Mouse (Mus musculus) hindbrain, postnatal 0 days (tissue): ENCODE measurements around the gene Hormad2. TPM values are rescaled to one million over a fixed set of nuclear protein-coding genes. Genes with fewer than 3 reads are reported as not detected.

Experiments
- ATAC-seq: fragments of 200-750 bp; cut with Nextera tagmentation; 2 replicates; pipeline ENCODE4 v1.8.0; 2017; ENCODE audit warnings: mild to moderate bottlenecking, moderate TSS enrichment, moderate library complexity
- DNase-seq: peaks from one replicate; pipeline ENCODE4 v3.0.0-alpha.2; 2015; ENCODE audit warnings: low spot score
- H3K27ac ChIP-seq: fragments of 300-500 bp; sonication (generic); 2 replicates; pipeline ENCODE4 v1.5.1; 2014; ENCODE audit warnings: mild to moderate bottlenecking
- H3K27me3 ChIP-seq: fragments of 300-500 bp; sonication (generic); 2 replicates; pipeline ENCODE4 v1.6.1; 2014; ENCODE audit warnings: low read length, mixed read lengths; ENCODE audit not compliant: insufficient read depth
- H3K36me3 ChIP-seq: fragments of 300-500 bp; sonication (generic); 2 replicates; pipeline ENCODE4 v1.6.1; 2014; ENCODE audit warnings: low read length, mixed read lengths; ENCODE audit not compliant: insufficient read depth
- H3K4me1 ChIP-seq: fragments of 300-500 bp; sonication (generic); 2 replicates; pipeline ENCODE4 v1.6.1; 2014; ENCODE audit warnings: antibody characterized with exemption, low read length, mixed read lengths; ENCODE audit not compliant: insufficient read depth
- H3K4me2 ChIP-seq: fragments of 300-500 bp; sonication (generic); 2 replicates; pipeline ENCODE4 v1.6.1; 2014; ENCODE audit warnings: low read depth, mild to moderate bottlenecking, low read length, moderate library complexity, mixed read lengths
- H3K4me3 ChIP-seq: fragments of 300-500 bp; sonication (generic); 2 replicates; pipeline ENCODE4 v1.5.1; 2014; ENCODE audit warnings: low read length
- H3K9ac ChIP-seq: fragments of 300-500 bp; sonication (generic); replicated peaks from 2 replicates; pipeline ENCODE4 v1.6.1; 2014; ENCODE audit warnings: mild to moderate bottlenecking, low read length, moderate library complexity, mixed read lengths
- H3K9me3 ChIP-seq: fragments of 300-500 bp; sonication (generic); 2 replicates; pipeline ENCODE4 v1.6.1; 2016; ENCODE audit warnings: low read length, mixed read lengths
- CTCF ChIP-seq: IDR thresholded peaks from 2 replicates; pipeline ENCODE4 v1.5.1; 2016; ENCODE audit warnings: antibody characterized with exemption, control low read depth, low read depth
- WGBS: fragments of 180-500 bp; shearing (Covaris S2); extraction: QIAGEN DNeasy Blood & Tissue Kit; methylation state at CpG from one replicate; pipeline ENCODE4 v1.1.7; 2014; 5-methylcytosine and 5-hydroxymethylcytosine counted together
- polyA plus RNA-seq: library from polyadenylated mRNA; unstranded; fragments of >200 nt; fragmentation: Nextera tagmentation; extraction: Ambion mirVana; gene quantifications from 2 replicates; pipeline ENCODE4 v1.2.1, GENCODE M21; 2015
- total RNA-seq: library from RNA; depleted of rRNA; stranded (reverse); fragments of >200 nt; gene quantifications from 2 replicates; pipeline ENCODE4 v1.2.3, GENCODE M21; 2014

The Hormad2 gene
- total and polyA plus RNA-seq, 2 experiments from 2014 or later, result not detected

DNA sequence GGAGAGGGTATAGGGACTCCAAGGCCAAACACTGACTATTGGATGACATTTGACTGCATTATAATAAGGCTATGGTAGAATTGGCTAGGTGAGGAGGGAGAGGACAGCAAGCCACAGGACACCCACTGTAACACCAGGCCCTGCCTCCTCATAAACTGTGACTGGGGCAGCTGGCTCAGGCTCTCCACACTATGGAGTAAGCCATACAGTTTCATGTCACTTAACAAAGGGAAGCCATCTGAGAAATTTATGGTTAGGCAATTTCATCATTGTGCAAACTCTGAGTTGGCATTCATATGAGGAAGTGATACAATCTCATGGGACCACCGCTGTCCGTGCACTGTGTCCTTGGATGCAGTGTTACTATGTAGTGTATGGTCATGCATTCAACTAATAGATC is 107.9 kb downstream of the Hormad2 start:
- DNase-seq (no peak), ATAC-seq (no peak)
- 92% methylated on average over 2 of the region's 2 CpGs for WGBS
- Histone ChIP-seq H3K4me2 (no peak overlapping the region), H3K4me1 (no peaks in the 10 kb centered on the region), H3K27me3 (no peaks in the 10 kb centered on the region), H3K4me3 (no peak overlapping the region), H3K27ac (no peak overlapping the region), H3K9me3 (no peaks in the 10 kb centered on the region), H3K36me3 (no peaks in the 10 kb centered on the region), H3K9ac (no peak overlapping the region)
- no peak for TF ChIP-seq CTCF

DNA sequence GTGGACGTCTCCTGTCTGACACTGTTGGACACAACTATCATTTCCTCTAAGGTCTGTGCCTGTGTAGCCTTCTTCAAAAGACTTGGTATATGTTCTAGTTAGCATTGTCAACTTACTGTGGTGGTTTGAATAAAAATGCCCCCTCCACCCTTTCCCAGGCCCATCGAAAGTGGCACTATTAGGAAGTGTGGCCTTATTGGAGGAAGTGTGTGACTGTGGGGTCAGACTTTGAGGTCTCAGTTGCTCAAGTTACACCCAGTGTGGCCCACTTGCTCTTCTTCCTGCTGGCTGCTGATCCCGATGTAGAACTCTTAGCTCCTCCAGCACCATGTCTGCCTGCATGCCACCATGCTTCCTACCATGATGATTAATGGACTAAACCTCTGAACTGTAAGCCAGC is 112.7 kb downstream of the Hormad2 start:
- no peak overlapping the region for H3K4me3 ChIP-seq
- no peaks in the 10 kb centered on the region for H3K27me3 ChIP-seq
- no peak overlapping the region for H3K4me2 ChIP-seq
- H3K9ac ChIP-seq, result no peak overlapping the region
- no peaks in the 10 kb centered on the region for H3K9me3 ChIP-seq
- TF ChIP-seq CTCF, result no peak
- H3K4me1 ChIP-seq, result no peaks in the 10 kb centered on the region
- H3K36me3 ChIP-seq, result no peaks in the 10 kb centered on the region
- ATAC-seq (no peak), DNase-seq (no peak)
- WGBS, result 90% methylated on average over 3 of the region's 3 CpGs
- no peak overlapping the region for H3K27ac ChIP-seq

DNA sequence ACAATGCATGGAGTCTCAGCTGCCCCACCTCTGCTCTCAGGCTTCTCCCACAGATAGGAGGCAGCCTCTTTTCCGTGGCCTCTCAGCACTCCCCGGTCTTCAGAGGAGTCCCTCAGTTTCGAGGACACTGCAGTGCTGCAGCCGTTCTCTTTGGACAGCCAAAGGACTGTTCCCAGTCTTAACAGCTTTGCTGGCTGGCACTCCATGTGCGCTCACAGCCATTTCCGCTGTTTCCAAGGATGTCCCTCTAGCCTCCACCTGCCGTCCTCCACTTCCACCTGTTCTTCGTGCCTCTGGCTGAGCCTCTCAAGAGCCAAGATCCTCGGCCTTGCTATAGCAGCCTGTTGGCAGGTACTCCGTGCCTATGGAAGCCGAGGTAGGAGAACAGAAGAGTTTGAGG is 117.4 kb downstream of the Hormad2 start:
- DNase-seq (no peak), ATAC-seq (no peak)
- TF ChIP-seq CTCF, result no peak
- no peak overlapping the region for H3K4me3 ChIP-seq
- H3K27ac ChIP-seq, result no peak overlapping the region
- WGBS, result 67% methylated on average over 11 of the region's 11 CpGs
- H3K9ac ChIP-seq, result no peak overlapping the region
- no peaks in the 10 kb centered on the region for H3K4me1 ChIP-seq
- H3K9me3 ChIP-seq, result no peaks in the 10 kb centered on the region
- H3K4me2 ChIP-seq, result no peak overlapping the region
- H3K36me3 ChIP-seq, result no peaks in the 10 kb centered on the region
- H3K27me3 ChIP-seq, result no peaks in the 10 kb centered on the region

DNA sequence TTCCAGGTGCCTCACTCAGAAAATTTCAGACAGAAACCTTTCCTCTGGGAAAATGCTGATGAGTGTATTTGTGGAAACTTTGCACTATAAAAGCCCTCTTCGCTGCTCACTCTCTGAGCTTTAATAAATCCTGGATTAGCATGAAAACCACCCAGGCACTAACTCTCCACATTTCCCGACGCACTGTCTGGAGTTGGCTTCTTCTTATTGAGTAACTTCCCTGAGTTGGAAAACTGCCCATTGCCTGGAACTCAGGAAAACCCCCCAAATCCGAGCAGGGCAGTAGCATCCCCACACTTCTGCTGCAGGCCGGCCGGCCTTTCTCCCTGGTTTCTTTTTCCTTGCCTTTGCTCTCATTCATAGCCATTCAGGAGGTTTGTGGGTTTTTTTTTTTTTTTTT is 118.0 kb downstream of the Hormad2 start:
- Histone ChIP-seq H3K36me3 (no peaks in the 10 kb centered on the region), H3K4me3 (no peak overlapping the region), H3K27ac (no peak overlapping the region), H3K27me3 (no peaks in the 10 kb centered on the region), H3K4me2 (no peak overlapping the region), H3K9ac (no peak overlapping the region), H3K9me3 (no peaks in the 10 kb centered on the region), H3K4me1 (no peaks in the 10 kb centered on the region)
- no peak for TF ChIP-seq CTCF
- ATAC-seq (no peak), DNase-seq (no peak)
- 38% methylated on average over 6 of the region's 6 CpGs for WGBS

DNA sequence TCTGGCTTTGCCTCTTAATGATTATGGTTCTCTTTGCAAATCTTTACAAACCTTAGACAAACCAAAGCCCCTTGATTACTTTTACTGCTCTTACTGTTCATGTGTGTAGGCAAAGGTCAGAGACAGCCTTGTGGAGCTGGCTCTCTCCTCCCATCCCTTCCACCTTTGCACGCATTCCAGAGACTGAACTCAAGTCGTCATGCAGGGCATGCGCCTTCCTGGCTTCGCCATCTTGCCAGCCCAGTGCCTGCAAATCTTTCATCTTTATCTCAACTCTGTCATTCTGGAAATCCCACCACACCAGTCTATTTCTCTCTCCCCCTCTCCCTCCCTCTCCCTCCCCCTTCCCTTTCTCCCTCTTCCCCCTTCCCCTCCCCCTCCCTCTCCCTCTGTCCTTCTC is 120.0 kb downstream of the Hormad2 start:
- Histone ChIP-seq H3K9me3 (no peaks in the 10 kb centered on the region), H3K4me2 (no peak overlapping the region), H3K27me3 (no peaks in the 10 kb centered on the region), H3K4me1 (no peaks in the 10 kb centered on the region), H3K27ac (no peak overlapping the region), H3K9ac (no peak overlapping the region), H3K36me3 (no peaks in the 10 kb centered on the region), H3K4me3 (no peak overlapping the region)
- ATAC-seq (no peak), DNase-seq (no peak)
- TF ChIP-seq CTCF, result no peak
- WGBS, result 69% methylated on average over 4 of the region's 4 CpGs

DNA sequence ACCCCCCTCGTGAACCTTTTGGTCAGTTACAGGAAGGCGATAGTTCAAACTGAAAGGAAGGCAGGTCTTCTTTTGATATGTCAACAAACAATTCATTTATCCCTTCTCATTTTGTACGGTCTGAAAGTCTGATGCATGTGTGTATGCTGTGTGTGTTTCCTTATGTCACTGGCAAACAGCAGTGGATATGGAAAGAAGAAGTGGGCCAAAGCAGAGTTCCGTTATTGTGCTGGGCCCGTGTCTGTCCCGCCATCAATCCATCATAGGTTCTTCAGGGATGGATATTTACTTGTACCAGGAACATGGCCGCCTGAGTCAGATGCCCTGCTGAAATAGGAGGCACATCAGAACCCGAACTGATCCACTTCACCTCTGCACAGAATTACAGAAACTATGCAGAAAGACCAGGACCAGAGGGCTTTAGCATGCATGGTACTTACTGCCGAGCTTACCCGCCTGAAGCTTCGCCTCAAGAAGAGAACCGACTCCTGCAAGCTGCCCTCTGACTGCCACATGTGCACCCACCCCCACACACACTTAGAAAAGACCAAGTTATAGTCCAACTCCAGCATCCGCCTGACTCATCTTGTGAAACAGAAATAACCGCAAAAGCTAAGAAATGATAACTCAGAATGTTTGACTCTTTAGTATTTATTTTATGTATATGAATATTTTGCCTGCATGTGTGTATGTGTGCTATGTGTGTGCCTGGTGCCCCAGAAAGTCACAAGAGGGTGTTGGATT is 121.5 kb downstream of the Hormad2 start:
- Histone ChIP-seq H3K4me2 (no peak overlapping the region), H3K9me3 (no peaks in the 10 kb centered on the region), H3K36me3 (no peaks in the 10 kb centered on the region), H3K9ac (no peak overlapping the region), H3K4me1 (no peaks in the 10 kb centered on the region), H3K27me3 (no peaks in the 10 kb centered on the region), H3K4me3 (no peak overlapping the region), H3K27ac (no peak overlapping the region)
- 91% methylated on average over 14 of the region's 14 CpGs for WGBS
- no peak for TF ChIP-seq CTCF
- ATAC-seq (no peak), DNase-seq (no peak)

DNA sequence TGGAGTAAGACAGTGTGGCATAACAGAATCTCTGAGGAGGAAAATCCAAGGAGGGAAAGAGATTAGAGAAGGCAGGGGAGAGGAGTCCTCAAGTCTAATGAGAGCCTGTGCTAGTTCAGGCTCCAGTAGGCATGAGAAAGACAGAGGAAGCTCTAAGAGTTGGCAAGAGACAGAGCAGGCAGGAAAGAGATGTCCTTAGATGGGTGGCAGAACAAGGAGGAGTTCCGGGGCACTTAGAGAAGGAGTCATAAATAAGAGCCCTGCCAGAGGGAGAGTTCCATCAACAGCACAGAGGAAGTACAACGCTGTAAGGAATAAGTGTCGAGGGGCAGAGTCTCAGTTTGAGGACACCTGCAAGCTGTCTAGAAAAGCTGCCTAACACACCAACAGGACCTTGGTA is 122.9 kb downstream of the Hormad2 start:
- Histone ChIP-seq H3K9ac (no peak overlapping the region), H3K36me3 (no peaks in the 10 kb centered on the region), H3K4me2 (no peak overlapping the region), H3K27ac (no peak overlapping the region), H3K27me3 (no peaks in the 10 kb centered on the region), H3K4me1 (no peaks in the 10 kb centered on the region), H3K9me3 (no peaks in the 10 kb centered on the region), H3K4me3 (no peak overlapping the region)
- ATAC-seq, result no peak
- WGBS, result 84% methylated on average over 3 of the region's 3 CpGs
- DNase-seq, result no peak
- no peak for TF ChIP-seq CTCF
